Mouse (Mus musculus): ENCODE measurements around the gene Rai14. TPM values are rescaled to one million over a fixed set of nuclear protein-coding genes. Genes with fewer than 3 reads are reported as not detected.

Gene Rai14
- total RNA-seq, 1 experiment from 2014 or later, result 2.2 TPM

DNA sequence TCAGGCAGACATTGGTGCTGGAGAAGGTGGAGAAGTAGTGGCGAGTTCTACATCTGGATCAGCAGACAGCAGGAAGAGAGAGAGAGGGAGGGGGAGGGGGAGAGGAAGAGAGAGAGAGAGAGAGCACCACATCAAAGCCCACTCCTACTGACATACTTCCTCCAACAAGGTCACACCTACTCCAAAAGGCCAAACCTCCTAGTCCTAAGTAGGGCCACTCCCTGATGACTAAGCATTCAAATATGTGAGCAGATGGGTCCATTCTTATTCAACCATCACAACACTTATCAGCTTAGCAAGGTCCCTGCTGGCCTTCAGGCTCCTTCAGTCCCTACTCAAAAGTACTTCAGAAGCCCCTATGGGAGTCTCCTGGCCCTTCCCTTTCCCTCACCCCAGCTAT lies 9.1 kb upstream of the Rai14 start:
- ATAC-seq (replicated peaks; ENCODE audit: insufficient number of reproducible peaks, low FRiP score, low TSS enrichment, poor library complexity, severe bottlenecking), result peak; percentile 83

DNA sequence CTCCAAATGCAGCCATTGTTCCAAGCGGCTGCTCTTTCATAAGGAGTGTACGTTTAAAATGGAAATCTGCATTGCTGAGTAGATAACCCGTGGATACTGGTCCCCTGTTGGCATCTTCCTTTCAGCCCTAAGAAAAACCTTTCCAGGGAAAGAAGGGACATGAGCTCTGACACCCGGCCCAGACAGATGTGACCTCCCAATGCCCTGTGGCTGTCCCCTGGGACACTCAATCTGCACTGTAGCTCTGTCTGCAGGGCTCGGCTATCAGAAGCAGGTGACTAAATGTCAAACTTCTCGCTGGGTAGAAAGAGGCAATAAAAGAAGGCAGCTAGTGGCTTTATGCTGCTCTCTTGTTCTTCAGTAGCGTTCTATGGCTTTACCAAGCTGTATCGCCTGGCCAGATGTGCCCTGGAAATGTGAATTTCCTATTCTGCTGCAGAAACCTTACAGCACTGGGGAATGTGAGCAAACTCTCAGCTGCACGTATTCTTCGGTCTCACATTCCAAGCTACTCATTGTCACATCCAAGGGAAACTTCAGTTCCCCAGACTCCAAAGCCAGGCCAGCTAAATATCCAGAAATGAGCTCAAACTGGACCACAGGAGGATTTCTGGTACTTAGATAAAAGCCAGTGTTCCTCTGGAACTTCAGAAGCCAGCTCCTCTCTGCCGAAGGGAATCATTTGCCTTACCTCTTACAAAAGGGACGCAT lies 8.4 kb upstream of the Rai14 start:
- no peak for ATAC-seq (replicated peaks; ENCODE audit: insufficient number of reproducible peaks, low FRiP score, low TSS enrichment, poor library complexity, severe bottlenecking)

DNA sequence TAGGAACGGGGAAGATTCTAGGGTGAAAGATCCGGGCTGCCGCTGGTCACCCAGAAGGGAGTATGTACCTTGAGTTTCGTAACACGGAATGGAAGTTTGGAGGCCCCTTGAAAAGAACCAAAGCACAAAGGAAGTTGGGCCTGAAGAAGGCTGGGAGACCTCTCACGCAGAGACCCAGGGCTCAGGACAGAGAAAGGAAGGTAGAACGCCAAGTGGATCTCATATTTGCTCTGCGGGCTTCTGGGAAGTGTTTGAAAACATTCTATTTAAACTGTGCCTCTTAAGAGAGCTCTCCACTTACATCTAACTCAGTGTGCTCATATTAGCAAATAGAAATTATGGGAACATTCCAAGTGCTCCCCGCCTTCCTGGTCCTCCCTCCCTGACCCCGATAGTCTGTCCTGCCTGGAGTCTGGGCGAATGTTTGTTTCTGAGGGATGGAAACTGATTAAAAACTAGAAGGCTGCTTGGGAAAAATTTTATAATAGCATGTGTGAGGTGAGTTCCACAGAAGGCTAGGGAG lies 6.9 kb upstream of the Rai14 start:
- no peak for ATAC-seq (replicated peaks; ENCODE audit: insufficient number of reproducible peaks, low FRiP score, low TSS enrichment, poor library complexity, severe bottlenecking)

DNA sequence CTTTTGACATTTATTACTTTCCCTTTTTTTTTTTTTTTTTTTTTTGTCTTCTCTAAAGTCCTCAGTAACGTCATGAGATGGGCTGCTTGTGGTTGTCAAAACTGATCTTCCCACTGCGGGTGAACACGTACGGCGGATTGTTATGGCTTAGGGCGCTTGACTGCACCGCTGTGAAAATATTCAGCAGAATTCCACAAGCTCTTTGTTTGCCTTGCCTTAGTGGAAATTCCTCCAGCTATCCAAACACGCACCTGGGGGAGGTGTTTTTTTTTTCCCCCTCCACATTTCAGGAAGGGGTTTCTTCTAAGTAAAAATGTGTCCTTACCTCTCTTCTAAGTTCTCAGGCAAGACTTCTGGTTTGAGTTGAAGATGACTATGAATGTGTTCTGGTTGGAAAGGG lies 6.2 kb upstream of the Rai14 start:
- ATAC-seq (replicated peaks; ENCODE audit: insufficient number of reproducible peaks, low FRiP score, low TSS enrichment, poor library complexity, severe bottlenecking), result no peak

DNA sequence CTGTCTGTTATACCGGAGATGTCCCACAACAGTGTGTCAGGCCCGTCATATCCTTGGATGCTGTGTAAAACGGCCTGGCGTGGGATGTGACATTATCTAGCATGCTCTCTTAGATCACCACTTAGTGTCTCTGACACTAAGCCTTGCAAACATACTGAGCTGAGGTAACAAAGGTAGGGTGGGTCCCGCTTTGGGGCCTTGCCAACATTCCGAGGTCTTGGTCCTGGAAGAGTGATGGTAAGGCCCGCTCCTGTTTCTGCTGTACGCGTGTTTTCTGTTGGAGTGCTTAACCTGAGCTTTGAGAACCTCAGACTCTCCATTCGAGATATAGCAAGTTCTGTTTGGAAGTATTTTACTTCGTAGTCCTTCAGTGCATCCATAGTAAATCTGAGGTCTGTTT lies 5.8 kb upstream of the Rai14 start:
- ATAC-seq (replicated peaks; ENCODE audit: insufficient number of reproducible peaks, low FRiP score, low TSS enrichment, poor library complexity, severe bottlenecking), result no peak

DNA sequence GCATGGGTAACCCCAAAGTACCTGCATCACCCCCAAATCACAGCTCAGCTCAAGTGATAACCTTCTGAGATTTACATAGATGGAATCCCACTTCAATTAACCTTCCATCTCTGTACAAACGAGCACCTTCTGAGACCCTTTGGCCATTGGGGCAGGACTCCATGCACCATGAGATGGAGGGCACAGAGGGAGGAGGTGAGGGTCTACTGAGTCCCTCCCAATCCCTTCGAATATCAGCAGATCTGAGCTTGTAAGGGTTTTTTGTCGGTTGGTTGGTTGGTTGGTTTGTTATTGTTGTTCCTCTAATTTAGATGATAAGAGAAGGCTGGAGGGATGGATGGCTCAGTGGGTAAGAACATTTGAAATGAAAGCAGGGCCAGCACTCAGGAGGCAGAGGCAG lies 5.1 kb upstream of the Rai14 start:
- ATAC-seq (replicated peaks; ENCODE audit: insufficient number of reproducible peaks, low FRiP score, low TSS enrichment, poor library complexity, severe bottlenecking), result no peak

DNA sequence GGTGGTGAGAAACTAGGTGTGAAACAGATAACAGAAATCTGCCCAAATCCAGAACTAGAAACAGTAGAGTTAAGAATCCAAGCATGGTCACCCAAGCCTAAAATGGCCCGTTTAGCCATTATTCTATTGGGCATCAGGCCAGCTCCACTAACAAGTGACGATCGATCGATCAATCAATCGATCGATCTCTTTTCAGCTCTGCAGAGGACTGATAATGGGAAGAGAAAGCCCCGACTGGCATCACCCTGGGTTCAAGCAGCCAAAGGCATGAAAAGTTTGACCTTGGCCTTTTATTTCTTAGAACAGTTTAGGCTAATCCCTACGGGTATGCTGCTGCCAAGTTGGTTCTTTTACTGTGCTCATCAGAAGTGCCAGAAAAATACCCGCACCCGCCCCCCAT lies 4.3 kb upstream of the Rai14 start:
- no peak for ATAC-seq (replicated peaks; ENCODE audit: insufficient number of reproducible peaks, low FRiP score, low TSS enrichment, poor library complexity, severe bottlenecking)

DNA sequence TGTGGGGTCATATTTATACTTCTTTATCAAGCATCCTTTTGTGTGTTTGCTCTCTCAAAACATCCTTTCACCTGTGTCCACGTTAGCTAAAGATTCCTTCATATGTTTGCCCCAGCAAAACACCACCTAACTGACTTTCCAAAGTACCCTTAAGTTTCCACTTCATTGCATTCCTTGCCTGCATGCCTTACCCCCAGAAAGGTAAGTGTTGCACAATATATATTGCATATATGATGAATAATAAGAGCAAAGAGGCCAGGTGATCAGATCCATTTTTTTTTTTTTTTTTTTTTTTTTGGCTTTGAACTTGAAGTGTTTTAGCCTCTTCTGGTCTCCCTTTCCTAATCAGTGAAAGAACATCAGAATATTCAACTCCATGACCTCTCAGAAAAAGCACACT lies 2.9 kb upstream of the Rai14 start:
- no peak for ATAC-seq (replicated peaks; ENCODE audit: insufficient number of reproducible peaks, low FRiP score, low TSS enrichment, poor library complexity, severe bottlenecking)

DNA sequence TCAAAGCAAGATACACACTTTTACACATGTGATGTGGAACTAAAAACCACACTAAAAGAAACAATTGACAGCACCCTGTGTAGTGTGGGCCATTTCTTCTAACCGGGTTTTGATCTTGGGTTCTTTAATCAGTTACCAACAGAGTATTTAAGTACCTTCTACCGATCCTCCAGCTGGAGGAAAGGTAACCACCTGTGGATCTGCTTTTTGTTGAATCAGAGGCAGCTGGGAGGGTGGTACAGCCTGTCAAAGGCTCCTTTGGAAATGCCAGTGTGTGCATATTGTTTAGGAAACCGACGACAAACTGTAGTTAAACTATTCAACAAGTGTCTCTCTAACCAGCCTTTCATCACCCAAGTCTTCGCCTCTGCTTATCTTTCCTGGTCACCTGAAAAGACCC lies 1.5 kb upstream of the Rai14 start:
- ATAC-seq (replicated peaks; ENCODE audit: insufficient number of reproducible peaks, low FRiP score, low TSS enrichment, poor library complexity, severe bottlenecking), result no peak

DNA sequence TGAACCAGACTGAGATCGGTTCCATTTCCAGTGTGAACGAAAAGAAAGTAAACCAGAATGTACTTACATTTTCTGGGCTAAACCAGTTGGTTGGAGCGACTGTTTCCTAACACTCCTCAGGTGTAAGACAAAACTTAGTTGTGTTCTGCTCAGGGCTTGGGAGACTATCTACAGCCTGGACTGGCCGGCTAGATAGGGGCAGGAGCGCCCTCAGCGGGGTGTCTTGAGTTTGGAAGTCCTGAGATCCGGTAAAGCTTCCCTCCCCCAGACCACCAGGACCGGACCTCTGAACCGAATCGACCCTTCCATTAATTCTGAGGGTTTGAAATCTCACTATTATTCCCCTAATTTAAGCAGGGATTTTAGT lies 698 bp upstream of the Rai14 start:
- ATAC-seq (replicated peaks; ENCODE audit: insufficient number of reproducible peaks, low FRiP score, low TSS enrichment, poor library complexity, severe bottlenecking), result no peak

DNA sequence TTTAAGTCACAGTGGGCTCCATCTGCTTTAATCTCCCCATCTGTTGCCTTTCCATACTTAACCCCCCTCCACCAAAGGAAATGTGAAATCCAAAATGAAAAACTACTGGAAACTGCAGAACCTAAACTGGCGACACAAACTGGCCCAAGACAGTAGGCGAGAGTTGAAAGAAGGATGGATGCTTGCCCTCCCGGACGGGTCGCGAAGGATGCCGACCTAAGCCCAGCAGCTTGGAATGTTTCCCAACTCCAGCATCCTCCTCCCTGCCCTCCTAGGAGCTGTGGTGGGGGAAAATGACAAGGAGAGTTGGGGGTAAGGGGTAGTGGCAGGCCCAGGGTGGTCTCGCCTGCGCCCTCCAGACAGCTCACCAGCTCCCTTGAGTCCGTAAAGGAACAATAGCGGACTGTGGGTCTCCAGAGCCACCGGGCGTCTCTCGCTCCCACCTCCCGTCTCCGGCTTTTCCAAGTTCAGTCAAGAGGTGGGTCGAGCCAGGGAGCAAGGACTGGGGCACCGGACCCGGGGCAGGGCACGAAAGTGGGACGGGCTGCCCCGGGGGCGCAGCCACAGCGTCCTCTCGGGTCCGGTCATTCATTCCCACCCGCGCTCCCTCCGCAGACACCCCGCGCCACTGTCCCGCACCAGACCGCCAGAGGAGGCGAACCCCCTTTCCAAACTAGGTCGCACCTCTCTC lies 653 bp downstream of the Rai14 start:
- ATAC-seq (replicated peaks; ENCODE audit: insufficient number of reproducible peaks, low FRiP score, low TSS enrichment, poor library complexity, severe bottlenecking), result no peak

DNA sequence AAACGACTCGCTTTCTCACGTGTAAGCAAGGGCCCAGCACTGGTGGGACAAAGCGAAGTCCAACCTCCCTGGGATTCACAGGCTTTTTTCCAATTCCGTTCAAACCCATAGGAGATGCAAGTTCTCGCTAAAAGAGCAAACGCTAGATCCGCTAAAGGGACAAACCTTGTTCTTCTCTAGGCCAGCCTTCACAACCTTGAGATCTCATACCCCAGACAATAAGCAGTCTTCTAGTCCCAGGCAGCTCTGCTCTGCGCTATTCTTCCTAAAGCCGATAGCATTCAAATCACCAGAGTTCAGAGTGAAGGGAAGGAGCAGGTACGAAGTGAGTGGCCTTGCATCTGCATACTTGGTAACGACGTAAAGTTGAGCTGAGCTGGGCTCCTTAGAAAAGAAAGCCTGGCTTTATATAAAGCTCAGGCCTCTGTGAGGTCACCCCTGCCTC lies 1.2 kb downstream of the Rai14 start:
- ATAC-seq (replicated peaks; ENCODE audit: insufficient number of reproducible peaks, low FRiP score, low TSS enrichment, poor library complexity, severe bottlenecking), result no peak

DNA sequence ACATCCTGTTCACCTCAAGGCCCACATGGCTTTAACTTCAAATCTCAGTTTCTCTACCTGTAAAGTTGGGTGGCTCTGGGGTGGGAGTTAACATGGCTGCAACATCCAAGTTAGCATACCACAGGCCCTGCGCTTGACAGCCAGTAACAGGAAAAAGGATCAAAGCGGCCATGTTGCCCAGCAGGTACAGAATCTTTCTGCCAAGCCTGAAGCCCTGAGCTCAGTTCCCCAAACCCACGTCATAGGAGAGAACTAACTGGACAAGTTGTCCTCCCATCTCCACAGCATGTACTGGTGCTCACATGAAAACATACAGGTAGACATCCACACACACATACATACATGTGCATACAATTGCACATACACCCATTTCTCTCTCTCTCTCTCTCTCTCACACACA lies 2.1 kb downstream of the Rai14 start:
- ATAC-seq (replicated peaks; ENCODE audit: insufficient number of reproducible peaks, low FRiP score, low TSS enrichment, poor library complexity, severe bottlenecking), result no peak

DNA sequence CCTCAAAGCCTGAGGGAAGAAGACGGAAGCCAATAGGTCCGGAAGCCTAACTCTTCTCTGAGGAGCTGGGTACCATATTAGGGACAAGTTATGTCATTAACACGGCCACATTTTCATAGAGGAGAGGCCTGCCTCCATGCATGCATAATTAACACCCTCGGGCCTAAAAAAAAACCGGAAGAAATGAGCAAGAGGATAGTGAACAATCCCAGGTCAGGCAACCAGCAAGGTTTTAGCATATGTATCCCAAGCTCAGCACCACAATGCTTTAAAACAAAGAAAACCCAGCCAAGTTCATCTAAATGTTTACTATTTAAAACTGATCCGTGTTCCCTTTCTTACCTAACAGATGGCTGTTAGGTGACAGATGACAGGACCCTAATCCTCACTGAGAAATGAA lies 3.2 kb downstream of the Rai14 start:
- no peak for ATAC-seq (replicated peaks; ENCODE audit: insufficient number of reproducible peaks, low FRiP score, low TSS enrichment, poor library complexity, severe bottlenecking)

DNA sequence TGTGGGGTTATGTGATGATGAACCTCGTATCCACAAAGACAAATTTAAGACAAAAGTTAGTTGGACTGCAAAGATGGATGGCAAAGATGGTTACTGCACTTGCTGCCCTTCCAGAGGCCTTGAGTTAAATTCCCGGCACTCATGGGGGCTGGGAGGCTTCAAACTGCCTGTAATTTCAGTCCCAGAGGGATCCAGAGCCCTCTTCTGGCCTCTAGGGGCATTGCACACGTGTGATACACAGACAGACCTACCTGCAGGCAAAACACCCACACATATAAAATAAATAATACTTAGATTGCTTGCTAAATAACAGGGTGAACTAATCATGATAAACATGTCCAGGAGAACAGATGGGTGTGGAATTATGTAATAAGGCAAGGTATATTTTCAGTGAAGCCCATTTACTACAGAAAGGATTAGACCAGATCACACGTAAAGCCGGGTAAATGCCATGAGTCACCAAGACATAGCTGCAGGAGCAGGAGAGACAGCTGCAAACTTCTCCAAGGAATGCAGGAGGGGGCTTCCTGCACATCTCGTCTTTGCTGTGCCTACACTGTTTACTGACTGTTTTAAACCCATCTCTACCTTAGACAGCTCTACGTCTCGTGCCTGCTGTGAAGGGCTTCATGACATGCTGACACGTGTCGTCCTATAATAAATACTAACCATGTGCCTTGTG lies 5.7 kb downstream of the Rai14 start:
- ATAC-seq (replicated peaks; ENCODE audit: insufficient number of reproducible peaks, low FRiP score, low TSS enrichment, poor library complexity, severe bottlenecking), result no peak

DNA sequence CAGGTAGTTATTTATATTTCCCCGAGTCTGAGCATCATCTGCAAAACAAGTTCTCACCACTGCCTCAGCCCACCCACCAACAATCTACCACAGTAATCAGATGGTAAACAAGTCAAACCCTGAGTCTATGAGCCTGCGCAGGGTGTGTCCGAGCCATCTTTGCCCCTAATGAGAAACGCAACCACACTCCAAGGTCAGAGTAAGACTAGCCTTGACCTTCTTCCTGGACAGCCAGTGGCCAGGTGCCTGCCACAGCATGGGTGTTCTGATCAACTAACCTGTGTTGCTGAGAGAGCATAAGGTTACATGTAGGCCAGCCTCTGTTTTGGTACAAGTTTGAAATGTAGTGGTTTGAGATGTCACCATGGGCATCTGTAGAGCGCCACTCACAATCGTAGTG lies 7.3 kb downstream of the Rai14 start:
- ATAC-seq (replicated peaks; ENCODE audit: insufficient number of reproducible peaks, low FRiP score, low TSS enrichment, poor library complexity, severe bottlenecking), result no peak

DNA sequence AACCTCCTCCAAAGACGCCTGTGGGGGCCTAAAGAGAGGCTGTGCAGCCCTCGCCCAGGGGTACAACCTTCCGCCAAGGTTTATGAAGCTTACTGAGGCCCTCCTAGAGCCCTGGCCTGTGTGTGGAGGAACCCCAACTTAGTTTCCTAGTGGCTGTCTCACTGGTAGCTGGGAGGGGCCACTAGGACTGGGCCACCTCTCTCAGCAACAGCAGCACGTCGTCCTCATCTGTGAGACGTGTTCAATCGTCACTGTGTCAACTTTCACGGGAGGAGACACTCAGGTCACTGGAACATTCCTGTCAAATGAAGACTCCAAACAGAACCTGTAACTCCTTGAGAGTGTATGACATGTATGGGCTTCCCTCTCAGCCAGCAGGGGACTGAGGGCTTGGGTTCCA lies 8.0 kb downstream of the Rai14 start:
- ATAC-seq (replicated peaks; ENCODE audit: insufficient number of reproducible peaks, low FRiP score, low TSS enrichment, poor library complexity, severe bottlenecking), result no peak

DNA sequence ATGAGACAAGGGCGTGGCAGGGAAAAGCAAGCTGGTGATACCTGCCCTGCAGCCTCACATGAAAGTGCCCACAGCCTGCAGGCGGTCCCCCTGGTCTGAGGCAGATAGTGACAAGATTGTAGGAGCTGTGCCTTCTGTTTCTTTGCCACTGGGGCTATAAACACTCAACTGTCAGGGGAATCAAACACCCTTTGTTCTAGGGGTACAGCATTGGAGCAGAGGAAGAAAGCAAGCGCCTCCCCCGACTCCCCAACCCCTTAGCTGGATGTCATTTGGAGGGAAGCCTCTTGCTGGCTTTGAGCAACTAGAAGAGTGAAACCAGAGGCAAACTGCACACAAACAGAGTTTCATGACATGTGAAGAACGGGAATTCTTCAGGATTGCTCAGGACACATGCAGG lies 8.7 kb downstream of the Rai14 start:
- ATAC-seq (replicated peaks; ENCODE audit: insufficient number of reproducible peaks, low FRiP score, low TSS enrichment, poor library complexity, severe bottlenecking), result no peak

DNA sequence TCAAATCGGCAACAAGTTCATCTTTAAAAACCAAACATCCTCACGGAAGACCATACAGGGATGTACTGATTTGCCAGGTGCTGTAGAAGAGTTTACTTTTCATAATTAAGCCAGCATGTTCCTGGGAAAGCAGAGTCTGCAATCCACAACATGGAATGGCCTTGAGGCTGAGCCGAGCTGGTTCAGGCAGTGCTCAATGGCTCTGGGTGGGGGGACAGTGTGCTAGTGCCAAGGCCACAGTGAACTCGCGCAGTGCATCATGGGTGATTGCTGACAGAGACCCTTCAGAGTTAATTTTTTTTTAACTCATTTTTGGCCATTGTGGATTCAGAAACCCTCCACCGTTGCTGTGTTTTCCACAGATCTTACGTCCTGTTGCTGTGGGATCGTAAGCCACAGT lies 10.1 kb downstream of the Rai14 start:
- no peak for ATAC-seq (replicated peaks; ENCODE audit: insufficient number of reproducible peaks, low FRiP score, low TSS enrichment, poor library complexity, severe bottlenecking)

DNA sequence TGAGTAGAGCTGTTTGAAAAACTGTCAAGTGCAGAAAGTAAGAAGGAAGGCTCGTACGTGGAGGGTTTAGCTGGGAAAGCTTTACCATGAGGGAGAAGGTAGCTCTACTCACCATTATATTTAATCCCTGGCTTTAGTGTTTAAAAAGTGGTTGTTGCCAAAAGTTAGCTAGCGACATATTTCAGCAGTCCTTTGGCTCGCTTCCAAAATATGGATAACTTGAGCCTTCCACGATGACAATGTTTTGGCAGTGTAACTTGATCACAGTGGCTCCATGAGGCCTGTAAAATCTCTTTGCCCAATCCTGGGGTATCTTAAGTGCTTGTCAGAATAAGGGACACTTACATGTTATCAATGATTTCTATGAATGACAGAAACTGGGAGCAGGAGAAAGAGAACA lies 12.9 kb downstream of the Rai14 start:
- no peak for ATAC-seq (replicated peaks; ENCODE audit: insufficient number of reproducible peaks, low FRiP score, low TSS enrichment, poor library complexity, severe bottlenecking)
